Mouse (Mus musculus) central nervous system, embryonic 11.5 days (tissue): ENCODE results near the gene Marc2. TPM values are rescaled to one million over a fixed set of nuclear protein-coding genes. Genes with fewer than 3 reads are reported as not detected.

Experiments used
- polyA plus RNA-seq: library from polyadenylated mRNA; depleted of rRNA; stranded (reverse); fragments of >200 nt; gene quantifications from 2 replicates; pipeline ENCODE4 v1.2.3, GENCODE M21; 2012; rRNA removed

Marc2 gene
- polyA plus RNA-seq: 51.7 and 81.6 TPM in 2 replicates

DNA sequence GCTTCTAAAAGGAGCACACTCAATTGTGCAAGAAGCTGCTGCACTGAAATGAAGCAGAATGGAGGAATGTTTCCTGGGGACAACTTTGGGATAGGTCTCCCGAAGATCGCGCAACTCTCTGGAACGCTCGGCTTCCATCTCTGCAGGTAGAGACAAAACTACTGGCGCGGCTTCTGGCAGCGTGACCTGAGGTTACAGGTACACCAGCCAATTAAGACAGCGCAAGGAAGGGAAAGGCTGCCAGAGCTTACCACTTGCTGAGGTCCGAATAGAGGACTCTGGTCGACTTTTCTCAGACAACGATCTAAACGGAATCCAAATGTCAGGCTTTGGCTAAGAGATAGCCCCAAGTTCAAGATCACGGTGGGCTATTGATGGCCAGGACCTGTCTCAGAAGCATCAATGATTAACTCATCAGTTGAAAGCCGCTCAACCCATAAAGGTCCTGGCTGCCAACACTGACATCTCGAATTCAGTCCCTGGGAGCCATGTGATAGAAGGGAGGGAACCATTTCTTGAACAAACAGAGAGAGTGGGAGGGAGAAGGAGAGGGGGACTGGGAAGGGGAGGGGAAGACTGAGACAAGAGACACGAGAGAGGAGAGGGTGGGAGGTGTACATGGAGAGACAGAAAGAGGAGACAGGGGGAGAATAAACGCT lies at the start of gene Marc2:
TSS of gene Marc2 (minus strand) at position 360 of the 659 bp plus-strand sequence.

DNA sequence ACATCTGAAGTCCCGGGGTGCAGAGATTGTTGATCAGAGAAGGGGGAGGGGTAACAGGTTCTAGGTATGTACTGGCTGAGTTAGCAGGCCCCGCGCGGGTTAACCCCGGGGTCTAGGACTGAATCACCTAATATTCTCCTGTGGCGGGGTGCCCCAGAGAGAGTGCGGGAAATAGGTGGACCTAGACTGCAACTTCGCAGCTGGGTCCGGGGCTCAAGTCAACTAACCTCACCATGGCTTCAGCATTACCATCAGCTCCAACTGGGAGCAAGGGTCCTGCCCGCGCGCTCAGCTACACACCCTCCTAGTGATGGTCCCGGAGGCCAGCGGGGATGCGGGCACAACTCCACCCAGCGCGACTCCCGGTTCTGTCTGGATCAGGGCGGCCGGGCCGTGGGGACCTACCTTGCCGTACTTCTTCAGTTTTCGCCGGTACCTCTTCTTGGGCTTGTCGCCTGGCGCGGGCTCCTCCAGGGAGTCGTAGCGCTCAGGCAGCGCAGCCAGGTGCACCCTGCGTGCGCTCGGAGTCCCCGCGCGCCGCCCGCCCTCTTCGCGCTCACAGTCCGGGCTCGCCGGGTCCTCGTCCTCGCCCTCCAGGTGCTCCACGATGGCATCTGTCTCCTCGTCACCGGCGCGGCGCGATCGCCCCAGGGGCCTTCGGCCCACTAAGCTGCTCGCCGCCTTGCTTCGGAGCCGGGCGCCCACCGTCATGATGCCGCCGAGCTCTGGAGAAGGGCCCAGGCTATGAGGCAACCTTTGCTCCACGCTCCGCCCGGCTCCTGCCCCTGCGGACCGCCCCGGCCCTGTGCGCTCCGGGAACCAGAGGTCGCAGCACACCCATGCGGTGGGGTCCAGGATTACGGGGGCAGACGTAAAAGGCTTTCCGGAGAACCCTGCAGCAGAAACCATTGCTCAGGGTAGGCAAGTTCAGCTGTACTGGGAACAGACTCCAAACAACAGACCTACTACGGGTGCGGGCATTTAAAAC lies 36.3 kb upstream of the Marc2 start, which contains the start of gene C130074G19Rik:
TSS of gene C130074G19Rik (minus strand) at position 938 of the 988 bp plus-strand sequence.

DNA sequence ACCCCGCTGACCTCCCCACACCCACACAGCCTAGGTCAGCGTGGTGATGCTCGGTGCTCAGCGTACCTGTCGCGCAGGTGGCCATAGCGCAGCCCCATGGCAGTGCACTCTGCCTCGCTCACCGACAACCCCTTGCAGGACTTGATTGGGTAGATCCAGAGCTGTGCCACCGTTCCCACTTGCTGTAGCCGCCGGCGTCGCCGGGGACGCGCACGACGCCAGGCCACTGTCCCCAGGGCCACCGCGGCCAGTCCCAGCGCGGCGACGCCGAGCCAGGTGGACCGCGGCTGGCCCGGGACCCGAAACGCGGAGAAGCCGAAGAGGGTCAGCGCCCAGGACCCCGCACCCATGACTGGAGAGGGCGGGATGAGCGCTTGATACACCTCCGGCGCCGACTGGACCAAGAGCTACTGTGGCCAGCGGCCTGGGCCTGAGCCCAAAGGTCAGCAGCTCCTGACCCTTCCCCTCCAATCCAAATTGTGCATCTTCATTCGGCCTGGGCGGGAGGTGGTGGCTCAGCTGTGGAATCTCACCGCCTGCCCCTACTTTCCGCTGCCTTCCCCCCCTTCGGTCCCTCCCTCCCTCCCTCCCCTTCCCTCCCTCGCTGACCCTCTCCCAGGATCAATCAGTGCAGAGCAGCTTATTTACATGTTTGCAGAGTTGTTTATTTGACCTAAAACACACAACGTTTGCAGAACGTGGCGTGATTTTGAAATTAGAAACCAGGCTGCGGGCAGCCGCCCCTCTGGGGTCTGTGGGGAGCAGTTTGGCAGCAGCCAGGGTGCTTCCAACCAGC lies 35.3 kb downstream of the Marc2 start, which contains the start of gene Marc1:
TSS of gene Marc1 (minus strand) at position 534 of the 796 bp plus-strand sequence.

Other genes starting within 250 kb of the Marc2 start
- 4.3 and 9.8 TPM in 2 replicates for gene Hlx, start 113.8 kb downstream of the Marc2 start, polyA plus RNA-seq
- 0.17 and 0.35 TPM in 2 replicates for gene Marc1, start 35.1 kb downstream of the Marc2 start, polyA plus RNA-seq
- gene C130074G19Rik, start 36.8 kb upstream of the Marc2 start, polyA plus RNA-seq: 5.2 and 6.4 TPM in 2 replicates
- gene Mark1, start 153.1 kb upstream of the Marc2 start, polyA plus RNA-seq: 19.1 and 22.6 TPM in 2 replicates